Mouse (Mus musculus): ENCODE results near the gene Pde4b.

GRCm38 (mm10) chr4:102413794-102414193 is 326.5 kb downstream of the Pde4b start:
- TF ChIP-seq CTCF (IDR thresholded peaks at IDR 0.05; ENCODE audit: low read depth, low read length) (no peak), POLR2A (IDR thresholded peaks at IDR 0.05; ENCODE audit: extremely low read depth, insufficient read depth, low read length) (no peak)
